Mouse (Mus musculus) cerebellum, postnatal 10 days (tissue): ENCODE measurements at regions not wholly inside any gene's neighbourhood (a gene's known extent, or its start where the extent isn't known, plus 50 kb on each side); places are given as distances from the start of the nearest gene placed in this dataset.

Experiments used
- DNase-seq, 2 experiments: peaks; one replicate each; pipeline ENCODE4 v3.0.0; 2021; ENCODE audit warnings: mixed read lengths in 2 of 2

DNA sequence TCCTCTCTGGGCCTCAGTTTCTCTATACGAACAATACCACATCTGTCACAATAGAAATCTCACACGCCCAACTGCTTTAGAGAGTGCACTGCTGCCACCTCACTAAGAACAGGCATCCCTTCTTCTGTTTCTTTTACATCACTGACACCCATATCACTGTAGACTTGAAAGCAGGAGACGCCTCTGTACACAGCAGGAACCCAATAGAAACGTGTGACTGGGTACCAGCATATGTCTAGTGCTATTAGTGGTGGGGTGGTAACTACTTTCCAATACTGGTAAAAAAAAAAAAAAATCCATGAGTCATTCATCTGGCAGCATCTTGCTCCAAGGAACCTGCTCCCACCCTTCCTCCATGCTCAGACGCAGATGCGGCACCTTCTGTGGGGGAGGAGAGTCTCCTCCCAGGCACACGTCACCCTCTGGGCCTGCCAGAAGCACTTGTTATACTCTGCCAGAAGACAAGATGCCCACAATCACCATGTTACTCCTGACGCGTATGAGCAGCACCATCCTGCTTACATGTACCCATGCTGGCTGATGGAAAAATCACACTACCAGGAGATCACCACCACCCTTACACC is 151.3 kb upstream of the Plxna4 start:
- DNase-seq = peak; percentile 25 to 27

DNA sequence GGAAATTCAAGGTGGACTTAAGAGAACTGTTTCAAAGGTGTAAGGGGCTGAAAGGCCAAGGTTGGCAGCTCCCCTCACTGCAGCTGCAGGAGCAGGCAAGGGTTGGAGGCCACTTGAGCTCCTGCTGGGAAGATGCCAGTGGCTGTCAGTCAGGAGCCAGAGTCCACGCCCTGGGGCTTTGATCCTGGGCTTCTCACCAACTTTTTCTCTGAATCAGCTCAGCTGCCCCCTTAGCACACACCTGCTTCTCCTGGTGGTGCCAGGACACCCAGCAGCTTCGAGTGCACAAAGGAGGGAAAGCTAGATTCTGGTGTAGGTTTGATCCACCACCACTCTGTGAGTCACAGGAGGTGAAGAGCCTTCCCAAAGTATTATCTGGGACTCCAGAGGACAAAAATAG is 140.7 kb upstream of the Plxna4 start:
- peak; percentile 75 to 83 for DNase-seq

DNA sequence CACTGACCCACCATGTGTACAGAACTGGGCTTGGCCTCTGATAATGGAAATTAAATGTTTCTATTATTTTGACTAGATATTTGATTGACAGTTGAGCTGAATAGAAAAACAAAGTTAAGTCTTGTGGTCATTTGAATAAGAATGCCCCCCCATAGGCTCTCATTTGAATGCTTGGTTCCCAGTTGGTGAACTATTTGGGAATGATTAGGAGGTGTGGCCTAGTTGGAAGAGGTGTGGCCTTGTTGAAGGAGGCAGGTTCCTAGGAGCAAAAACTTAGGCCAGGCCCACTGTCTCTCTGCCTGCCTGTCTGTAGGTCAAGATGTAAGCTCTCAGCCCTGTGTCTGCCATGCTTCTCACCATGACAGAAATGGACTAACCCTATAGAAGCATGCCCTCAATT is 138.6 kb upstream of the Plxna4 start:
- no peak for DNase-seq

DNA sequence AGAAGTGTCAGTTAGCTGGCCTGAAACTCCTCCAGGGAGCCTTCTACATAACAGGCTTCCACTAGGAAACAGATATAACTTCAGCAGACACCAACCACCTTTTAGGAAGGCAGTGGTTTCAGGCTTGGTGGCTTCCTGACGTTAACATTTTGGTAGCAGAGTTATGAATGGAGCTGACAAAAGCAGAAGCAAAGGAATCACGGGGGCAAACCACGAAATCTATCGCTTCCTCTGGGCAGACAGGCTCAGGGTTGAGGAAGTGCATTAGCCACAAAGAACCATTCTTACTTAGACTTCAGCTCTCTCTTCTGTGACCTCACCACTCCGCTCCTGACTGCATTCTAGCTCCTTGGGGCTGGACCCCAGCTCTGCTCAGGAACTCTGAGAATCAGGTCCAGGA is 129.9 kb upstream of the Plxna4 start:
- DNase-seq = no peak

DNA sequence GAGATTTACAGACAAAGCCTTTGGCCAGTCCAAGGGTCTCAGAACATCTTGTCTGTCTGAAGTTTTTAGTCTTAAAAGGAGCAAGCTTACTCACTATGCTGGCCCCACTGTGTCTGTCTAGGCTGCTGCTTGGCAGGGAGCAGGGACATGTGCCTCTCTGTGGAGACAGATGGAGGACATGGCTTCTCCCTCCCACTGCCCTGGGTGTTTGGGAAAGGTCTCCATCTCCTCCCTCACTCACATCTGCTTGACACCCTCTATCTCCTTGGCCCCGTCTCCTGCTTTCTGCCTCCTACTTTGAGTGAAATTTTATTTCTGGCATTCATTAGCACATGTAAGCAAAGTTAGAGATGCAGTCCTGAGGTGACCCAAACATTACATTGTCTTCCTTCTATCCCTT is 127.1 kb upstream of the Plxna4 start:
- DNase-seq = no peak

DNA sequence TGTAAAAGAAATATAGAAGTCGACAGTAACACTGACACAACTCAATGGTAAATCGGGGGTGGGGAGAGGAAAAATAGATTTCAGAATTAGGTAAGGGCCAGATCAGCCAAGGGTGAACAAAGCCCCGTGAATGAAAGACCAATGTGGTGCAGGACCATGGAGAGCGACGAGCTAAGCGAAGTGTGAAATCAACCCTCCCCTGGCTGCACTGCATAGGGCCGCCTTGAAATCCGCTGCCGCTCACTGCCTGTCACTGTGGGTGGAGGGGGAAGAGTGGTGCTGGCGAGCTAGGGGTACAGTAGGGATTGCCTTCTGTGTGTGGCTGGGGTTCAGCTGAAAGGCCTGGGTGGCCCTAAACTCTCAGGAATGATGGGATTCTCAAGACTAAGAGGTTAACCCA is 122.2 kb upstream of the Plxna4 start:
- peak; percentile 23 to 32 for DNase-seq

DNA sequence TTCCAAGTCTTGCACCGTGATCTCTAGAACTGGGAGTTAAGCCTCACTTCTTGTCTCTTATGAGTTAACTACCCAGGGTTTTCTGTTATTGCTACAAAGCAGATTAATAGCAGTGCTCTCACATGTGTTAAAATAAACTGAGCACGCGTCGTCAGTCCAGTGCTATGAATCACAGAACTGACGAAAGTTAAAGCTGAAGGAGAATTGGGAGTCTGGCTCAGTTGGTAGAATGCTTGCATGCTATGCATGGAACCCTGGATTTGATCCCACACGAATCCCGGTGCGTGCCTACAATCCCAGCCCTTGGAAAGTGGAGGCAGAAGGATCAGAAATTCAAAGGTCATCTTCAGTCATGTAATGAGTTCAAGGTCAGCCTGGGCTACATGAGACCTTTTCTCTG is 121.6 kb upstream of the Plxna4 start:
- no peak for DNase-seq

DNA sequence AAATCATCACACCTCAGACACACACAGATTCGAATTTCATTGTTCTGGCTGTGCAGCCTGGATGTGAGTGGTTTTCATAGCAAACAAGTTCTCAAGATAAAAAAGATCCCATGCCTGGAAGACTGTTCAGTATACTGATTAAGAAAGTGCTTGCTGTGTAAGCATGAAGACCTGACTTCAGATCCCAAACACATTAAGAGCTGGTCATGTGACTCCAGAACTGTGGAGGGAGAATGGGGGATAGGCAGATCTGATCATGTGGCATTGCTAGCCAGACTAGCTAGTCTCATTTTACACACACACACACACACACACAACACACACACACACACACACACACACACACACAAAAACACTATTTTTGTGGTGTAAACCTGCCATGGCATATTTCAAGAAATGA is 119.4 kb upstream of the Plxna4 start:
- DNase-seq = no peak

DNA sequence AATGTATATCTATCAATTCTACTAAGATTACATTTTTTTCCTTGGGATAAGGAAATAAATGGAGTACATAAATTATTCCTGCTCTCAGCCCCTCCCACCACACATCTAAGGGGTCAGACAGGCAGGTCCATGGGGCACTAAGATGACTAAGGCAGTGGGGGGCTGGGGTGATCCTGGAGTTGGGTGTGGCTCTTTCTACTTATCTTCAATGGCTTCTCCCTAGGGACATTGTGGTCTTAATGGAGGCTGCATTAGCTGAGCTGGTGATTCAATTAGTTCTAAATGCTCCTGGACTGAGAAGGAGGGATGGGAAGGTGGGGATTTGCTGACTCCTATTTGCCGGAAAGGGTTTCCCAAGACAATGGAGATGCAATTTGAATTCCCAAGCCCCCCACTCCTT is 118.4 kb upstream of the Plxna4 start:
- no peak for DNase-seq

DNA sequence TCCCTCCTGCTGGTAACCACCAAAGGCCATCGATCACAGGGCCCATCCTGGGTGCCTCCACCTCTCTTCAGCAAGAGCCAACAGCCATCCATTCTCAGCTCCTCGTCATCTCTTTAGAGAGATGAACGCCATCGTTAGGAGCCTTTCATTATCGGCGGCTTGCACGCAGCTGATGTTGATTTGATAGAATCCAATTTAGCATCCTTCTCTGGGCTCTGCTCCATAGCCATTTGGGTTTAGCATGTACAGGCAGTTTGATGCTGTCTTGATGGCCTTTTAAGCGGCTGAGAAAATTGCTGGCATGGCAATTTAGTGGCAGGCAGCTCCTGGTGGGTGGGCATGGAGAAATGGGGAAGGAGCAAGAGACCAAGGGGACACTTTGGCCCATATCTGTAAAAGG is 115.5 kb upstream of the Plxna4 start:
- peak; percentile 35 to 41 for DNase-seq

DNA sequence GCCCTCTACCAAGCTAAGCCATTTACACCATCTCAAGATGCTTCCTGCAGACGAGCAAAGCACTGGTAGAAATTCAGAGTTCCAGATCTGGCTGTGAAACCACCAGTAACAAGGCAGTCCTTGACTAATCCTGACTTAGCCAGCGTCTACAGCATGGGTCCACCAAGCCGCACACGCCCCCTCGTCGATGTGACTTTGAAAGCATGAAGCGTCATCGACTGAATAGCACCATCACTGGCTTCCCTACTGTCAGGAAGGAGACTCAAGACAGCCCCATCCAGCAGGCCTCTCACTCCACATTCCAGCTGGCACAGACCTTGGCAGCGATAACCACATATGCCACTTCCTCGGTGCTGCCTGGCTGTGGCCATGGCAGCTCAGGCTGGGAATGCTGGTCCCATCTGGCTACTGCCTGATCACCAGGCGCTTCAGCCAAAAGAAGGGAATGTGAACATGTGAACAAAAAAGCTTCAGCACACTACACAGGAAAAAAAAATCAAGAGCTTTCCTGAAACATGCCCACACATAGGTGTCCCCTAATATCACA is 114.3 kb upstream of the Plxna4 start:
- DNase-seq = peak; percentile 85 to 87

DNA sequence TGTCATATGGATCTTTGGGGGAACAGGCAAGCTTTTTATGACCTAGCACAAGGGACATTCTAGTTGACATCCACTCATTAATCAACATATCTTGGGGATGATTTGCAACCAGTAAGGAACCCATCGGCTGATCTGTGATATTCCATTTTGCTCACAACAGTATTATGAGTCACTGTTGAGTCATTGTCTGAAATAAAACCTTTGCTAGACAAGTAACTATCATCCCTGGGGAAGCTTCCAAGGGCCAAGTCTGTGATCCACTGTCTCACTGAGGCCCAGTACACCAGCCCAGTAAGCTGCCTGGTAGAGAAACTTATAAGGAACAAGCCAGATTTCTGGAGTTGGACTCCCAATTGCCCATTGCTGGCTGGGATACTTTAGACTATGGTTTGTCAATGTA is 111.8 kb upstream of the Plxna4 start:
- no peak for DNase-seq

DNA sequence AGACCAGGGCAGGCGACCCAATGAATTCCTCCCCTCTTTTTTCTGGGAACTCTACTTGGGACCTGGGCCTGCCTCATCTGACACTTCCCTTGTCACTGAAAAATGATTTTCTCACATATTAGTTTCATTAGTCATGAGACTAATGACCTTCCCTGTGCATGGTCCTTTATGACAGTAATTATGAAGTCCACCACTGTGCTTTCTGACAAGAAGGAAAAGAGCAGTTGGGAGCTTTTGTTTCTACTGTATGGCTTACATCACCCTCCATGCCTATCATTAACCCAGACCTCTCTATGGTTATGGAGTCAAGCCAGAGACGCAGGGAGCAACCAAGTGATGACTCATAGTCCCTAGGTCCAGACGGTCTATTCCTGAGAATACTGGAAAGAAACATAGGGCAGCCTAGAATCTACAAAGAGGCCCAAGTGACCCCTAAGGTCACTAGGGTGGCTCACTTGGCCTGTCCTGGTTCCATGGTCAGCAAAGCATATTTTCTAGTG is 109.8 kb upstream of the Plxna4 start:
- DNase-seq = no peak

DNA sequence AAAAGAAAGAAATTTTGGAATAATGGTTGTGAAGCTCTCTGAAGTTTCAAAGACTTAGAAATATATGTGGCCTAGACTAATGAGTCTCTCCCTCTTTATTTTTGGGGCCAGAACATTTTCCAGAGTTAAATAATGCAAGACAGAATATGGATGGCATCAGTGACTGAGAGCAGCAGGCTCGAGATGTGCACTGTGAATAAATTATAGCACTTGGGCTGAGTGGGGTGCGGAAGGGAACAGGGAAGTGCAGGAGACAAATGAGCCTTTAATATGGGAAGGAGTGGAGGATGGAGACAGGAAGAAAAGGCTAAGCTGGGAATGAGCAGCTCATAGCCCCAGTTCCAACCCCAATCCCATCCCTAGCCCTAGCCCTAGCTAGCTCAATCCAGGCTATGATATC is 108.0 kb upstream of the Plxna4 start:
- no peak for DNase-seq

DNA sequence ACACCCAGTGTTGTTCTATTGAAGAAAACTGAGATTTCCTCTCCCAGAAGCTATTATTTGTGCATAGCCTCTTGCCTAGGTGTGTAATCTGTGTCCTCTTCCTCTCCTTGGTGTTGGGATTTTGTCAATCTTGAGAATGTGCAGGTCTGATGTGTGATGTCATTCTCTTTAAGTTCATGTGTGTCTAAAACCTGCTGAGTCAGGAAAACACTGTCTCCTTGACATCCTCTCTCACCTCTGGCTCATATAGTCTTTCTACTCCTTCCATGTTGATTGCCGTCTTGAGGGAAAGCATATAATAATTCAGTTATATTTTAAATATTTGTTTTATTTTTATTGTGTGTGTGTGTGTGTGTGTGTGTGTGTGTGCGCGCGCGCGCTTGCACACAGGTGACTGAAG is 84.6 kb upstream of the Plxna4 start:
- DNase-seq = no peak

DNA sequence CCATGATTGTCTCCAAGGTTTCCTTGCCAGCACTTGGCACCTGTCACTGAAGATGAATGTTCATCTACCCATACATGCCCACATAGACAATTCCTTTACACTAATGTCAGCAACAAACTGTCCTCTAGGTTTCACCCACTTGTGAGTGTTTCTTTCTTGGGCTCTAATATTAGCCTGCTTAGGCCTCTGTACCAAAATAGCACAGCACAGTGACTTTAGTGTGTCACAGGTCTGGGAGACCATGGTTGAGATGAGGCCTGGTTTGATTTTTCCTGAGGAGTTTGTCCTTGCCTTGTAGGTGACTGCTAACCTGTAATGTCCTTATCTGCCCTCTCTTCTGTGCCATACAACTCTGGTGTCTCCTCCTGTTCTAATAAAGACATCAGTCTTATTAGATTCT is 71.8 kb upstream of the Plxna4 start:
- DNase-seq = no peak

DNA sequence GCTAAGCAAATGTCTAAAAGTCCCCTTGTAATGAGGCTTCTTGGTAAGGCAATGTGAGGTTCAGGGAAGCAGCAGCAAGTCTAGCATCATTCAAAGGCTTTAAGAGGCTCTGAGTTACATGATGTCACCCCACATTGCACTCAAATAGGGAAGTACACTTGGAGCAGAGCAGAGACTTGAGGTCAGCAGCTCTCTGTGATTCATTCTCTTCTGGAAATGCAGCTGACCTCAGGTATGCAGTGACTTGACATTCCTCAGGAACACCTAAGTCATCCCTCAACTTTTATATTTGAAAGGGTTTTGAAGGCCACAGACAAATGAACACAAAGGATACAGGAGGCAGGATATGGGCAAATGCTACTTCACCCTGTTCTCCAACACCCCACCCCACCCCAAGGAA is 69.4 kb upstream of the Plxna4 start:
- no peak for DNase-seq

DNA sequence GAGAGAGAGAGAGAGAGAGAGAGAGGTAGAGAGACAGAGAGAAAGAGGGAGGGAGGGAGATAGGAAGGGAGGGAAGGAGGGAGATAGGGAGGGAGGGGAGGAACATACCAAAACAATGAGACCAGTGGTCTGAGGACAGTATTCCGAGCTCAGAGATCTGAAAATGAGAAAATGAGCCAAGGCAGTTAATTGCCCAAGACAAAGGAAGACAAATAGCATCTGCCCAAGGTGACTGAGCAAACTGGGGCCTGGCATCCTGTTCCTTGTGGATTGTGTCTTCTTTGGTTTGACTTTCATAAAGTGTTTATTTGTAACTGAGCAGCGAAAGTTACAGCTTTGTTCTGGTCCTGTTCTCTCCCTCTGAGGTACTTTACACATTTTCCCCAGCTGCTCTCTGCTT is 66.2 kb upstream of the Plxna4 start:
- no peak for DNase-seq

DNA sequence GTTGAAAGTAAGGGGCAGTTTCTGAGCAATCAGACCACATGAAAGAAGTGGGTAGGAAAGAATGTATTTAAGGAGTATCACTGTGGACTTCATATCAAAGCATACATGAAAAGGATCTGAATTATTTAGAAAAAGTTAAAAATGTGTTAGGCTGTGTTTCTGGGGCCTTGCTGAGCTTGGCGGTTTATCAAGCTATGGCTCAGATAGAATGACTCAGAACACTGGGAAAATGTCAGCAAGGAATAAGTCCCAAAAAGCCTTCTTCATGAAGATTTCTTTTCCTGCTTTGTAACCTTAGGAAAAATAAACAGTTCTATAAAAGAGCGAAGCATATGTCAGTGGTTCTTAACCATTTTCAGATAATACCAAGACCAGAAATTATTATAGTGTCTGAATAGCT is 56.0 kb upstream of the Plxna4 start:
- no peak for DNase-seq

DNA sequence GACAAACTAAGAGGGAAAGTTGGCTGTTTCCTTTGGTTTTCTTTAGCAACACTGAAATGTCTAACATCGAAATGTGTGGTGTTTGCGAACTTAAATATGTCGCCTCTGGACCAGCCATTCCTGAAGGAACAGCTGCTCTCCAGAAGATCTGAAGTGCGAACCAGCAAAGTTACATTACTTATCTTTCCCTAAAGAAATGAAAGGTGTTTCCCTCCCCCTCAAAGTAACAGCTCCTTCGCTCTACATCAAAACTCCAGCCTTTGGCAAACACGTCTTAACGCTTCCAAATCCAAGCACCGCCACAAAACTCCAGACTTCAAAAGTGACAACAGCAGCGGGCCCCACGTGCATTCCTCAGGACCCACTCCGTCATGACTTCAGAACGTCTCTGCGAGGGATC is 50.9 kb upstream of the Plxna4 start:
- DNase-seq = no peak
